Mouse (Mus musculus): ENCODE data around the gene Pbx1. TPM values are rescaled to one million over a fixed set of nuclear protein-coding genes. Genes with fewer than 3 reads are reported as not detected.
"Not testable (repeated sequence)": the region's sequence is repeated elsewhere in the genome, so short reads cannot be mapped to it uniquely, and the experiment has no call there.

Pbx1 gene
- 6.1 and 8.1 TPM in 2 replicates for total RNA-seq (2014; rRNA removed)
- 7.7 and 9.9 TPM in 2 replicates for polyA plus RNA-seq (2012; rRNA removed)

DNA sequence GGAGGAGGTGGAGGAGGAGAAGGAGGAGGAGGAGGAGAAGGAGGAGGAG lies at the start of gene Pbx1:
TSS of gene Pbx1 (minus strand) at position 39 of the 49 bp plus-strand sequence.
- DNase-seq (ENCODE audit: extremely low read depth, low read depth, low spot score); H3K27me3 ChIP-seq (ENCODE audit: control insufficient read depth, insufficient read depth, low read length); H3K36me3 ChIP-seq (ENCODE audit: control insufficient read depth, insufficient read depth, low read length); H3K4me1 ChIP-seq (ENCODE audit: control insufficient read depth, insufficient read depth, low read length); H3K79me2 ChIP-seq (ENCODE audit: control insufficient read depth, insufficient read depth, low read length): not testable (repeated sequence)
- peak within 1 kb of the TSS; percentile 78 for H3K27ac ChIP-seq (replicated peaks; ENCODE audit: insufficient read depth, low read depth, low read length)
- H3K9ac ChIP-seq (ENCODE audit: low read depth, low read length) = peak within 1 kb of the TSS; percentile 76
- H3K4me3 ChIP-seq (ENCODE audit: insufficient read depth, low read depth, low read length) = peak within 1 kb of the TSS; percentile 76

DNA sequence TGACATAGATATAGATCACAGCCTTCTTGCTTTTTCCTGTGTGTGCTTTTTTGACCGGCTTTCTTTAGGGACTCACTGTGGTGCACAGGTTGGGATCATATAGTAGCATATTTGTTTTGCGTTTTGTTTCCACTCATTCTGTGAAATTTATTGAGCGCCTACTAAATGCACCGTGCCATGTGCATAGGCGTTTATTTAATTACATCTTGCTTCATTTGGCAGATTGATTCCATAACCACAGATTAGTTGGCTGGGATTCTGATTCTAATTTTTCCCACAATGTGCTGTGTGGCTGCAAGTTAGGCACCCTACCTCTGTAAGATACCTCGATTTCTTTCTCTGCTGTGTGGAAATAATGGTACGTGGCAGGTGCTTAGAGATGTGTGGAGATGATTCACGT lies 47.6 kb upstream of the Pbx1 start:
- Histone ChIP-seq H3K36me3 (ENCODE audit: control insufficient read depth, insufficient read depth, low read length) (no peaks in the 10 kb centered on the region), H3K79me2 (ENCODE audit: control insufficient read depth, insufficient read depth, low read length) (no peaks in the 10 kb centered on the region), H3K4me1 (ENCODE audit: control insufficient read depth, insufficient read depth, low read length) (peaks cover 3% of the 10 kb centered on the region), H3K9ac (ENCODE audit: low read depth, low read length) (no peak overlapping the region), H3K27me3 (ENCODE audit: control insufficient read depth, insufficient read depth, low read length) (no peaks in the 10 kb centered on the region), H3K27ac (replicated peaks; ENCODE audit: insufficient read depth, low read depth, low read length) (no peak overlapping the region), H3K4me3 (ENCODE audit: insufficient read depth, low read depth, low read length) (no peak overlapping the region)
- WGBS = 89% methylated on average over 8 of the region's 8 CpGs
- no peak for DNase-seq (ENCODE audit: extremely low read depth, low read depth, low spot score)
- TF ChIP-seq POLR2A (IDR thresholded peaks at IDR 0.05; ENCODE audit: extremely low read depth, insufficient read depth, low read length) (no peak), CTCF (IDR thresholded peaks at IDR 0.05; ENCODE audit: low read depth, low read length) (no peak)

- no peak overlapping the region for H3K4me3 ChIP-seq (ENCODE audit: insufficient read depth, low read depth, low read length)
- H3K27ac ChIP-seq (replicated peaks; ENCODE audit: insufficient read depth, low read depth, low read length) = no peak overlapping the region
- H3K36me3 ChIP-seq (ENCODE audit: control insufficient read depth, insufficient read depth, low read length) = no peaks in the 10 kb centered on the region
- no peaks in the 10 kb centered on the region for H3K27me3 ChIP-seq (ENCODE audit: control insufficient read depth, insufficient read depth, low read length)
- DNase-seq (ENCODE audit: extremely low read depth, low read depth, low spot score) = no peak
- TF ChIP-seq POLR2A (IDR thresholded peaks at IDR 0.05; ENCODE audit: extremely low read depth, insufficient read depth, low read length) = no peak
- no peak for TF ChIP-seq CTCF (IDR thresholded peaks at IDR 0.05; ENCODE audit: low read depth, low read length)
- H3K4me1 ChIP-seq (ENCODE audit: control insufficient read depth, insufficient read depth, low read length) = peaks cover 3% of the 10 kb centered on the region
- H3K79me2 ChIP-seq (ENCODE audit: control insufficient read depth, insufficient read depth, low read length) = no peaks in the 10 kb centered on the region
- H3K9ac ChIP-seq (ENCODE audit: low read depth, low read length) = no peak overlapping the region
- WGBS = 69% methylated on average over 2 of the region's 2 CpGs
Observed at GRCm38 (mm10) chr1:168478829-168479228, 46.8 kb upstream of the Pbx1 start.

DNA sequence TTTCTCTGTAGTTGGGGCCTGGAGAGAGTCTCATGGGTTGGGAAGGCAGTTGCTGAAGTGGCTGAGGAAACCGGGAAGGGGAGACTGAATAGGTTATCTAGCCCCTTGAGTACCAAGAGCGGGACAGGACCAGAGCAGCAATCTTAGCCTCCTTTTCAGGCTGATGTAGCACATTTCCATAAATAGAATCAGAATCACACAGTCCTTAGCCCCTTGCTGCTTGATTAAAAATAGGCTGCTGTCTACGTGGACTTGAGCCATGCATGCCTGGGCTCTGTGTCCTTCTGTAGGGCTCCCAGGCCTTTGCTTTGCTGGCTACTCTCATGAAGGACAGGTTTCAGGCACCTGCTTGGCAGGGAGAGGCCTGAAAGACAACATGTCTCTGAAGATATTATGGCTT lies 44.8 kb upstream of the Pbx1 start:
- H3K4me1 ChIP-seq (ENCODE audit: control insufficient read depth, insufficient read depth, low read length) = peaks cover 5% of the 10 kb centered on the region
- no peak overlapping the region for H3K4me3 ChIP-seq (ENCODE audit: insufficient read depth, low read depth, low read length)
- no peaks in the 10 kb centered on the region for H3K36me3 ChIP-seq (ENCODE audit: control insufficient read depth, insufficient read depth, low read length)
- no peak for TF ChIP-seq CTCF (IDR thresholded peaks at IDR 0.05; ENCODE audit: low read depth, low read length)
- TF ChIP-seq POLR2A (IDR thresholded peaks at IDR 0.05; ENCODE audit: extremely low read depth, insufficient read depth, low read length) = no peak
- no peak overlapping the region for H3K9ac ChIP-seq (ENCODE audit: low read depth, low read length)
- no peaks in the 10 kb centered on the region for H3K79me2 ChIP-seq (ENCODE audit: control insufficient read depth, insufficient read depth, low read length)
- no peak for DNase-seq (ENCODE audit: extremely low read depth, low read depth, low spot score)
- 76% methylated on average over 3 of the region's 3 CpGs for WGBS
- H3K27me3 ChIP-seq (ENCODE audit: control insufficient read depth, insufficient read depth, low read length) = no peaks in the 10 kb centered on the region
- no peak overlapping the region for H3K27ac ChIP-seq (replicated peaks; ENCODE audit: insufficient read depth, low read depth, low read length)

DNA sequence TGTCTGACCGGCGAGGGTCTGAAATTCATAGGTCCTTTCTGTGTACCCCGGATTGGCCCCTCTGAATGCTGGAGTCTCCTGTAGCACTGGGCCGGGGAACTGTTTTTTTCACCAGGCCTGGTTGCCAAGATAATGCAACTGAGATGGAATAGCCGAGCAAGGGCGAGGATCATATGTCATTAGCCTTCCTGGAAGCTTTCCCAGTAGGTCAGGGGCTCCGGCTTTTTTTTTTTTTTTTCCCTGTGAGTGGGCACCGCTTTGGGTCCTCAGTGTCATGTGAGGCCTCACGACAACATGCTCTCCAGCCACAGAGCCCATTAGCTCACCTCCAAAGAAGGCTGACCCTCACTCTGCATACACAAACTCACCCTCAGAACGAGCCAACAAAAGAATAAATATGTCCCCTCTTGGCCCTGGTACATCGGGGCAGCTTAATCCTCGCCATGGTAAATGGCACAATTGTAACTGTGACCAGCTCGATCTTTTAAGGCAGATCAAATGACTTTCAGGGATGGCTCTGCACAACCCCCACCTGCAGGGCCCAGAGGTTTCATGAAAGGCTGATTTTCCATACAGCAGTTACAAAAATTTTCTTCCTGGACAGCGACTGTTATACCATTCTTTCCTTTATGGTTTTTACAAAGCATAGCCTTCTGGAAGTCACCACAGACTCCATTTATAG lies 44.3 kb upstream of the Pbx1 start:
- H3K4me1 ChIP-seq (ENCODE audit: control insufficient read depth, insufficient read depth, low read length) = peaks cover 5% of the 10 kb centered on the region
- no peak overlapping the region for H3K27ac ChIP-seq (replicated peaks; ENCODE audit: insufficient read depth, low read depth, low read length)
- no peak overlapping the region for H3K4me3 ChIP-seq (ENCODE audit: insufficient read depth, low read depth, low read length)
- no peak overlapping the region for H3K9ac ChIP-seq (ENCODE audit: low read depth, low read length)
- no peaks in the 10 kb centered on the region for H3K27me3 ChIP-seq (ENCODE audit: control insufficient read depth, insufficient read depth, low read length)
- TF ChIP-seq CTCF (IDR thresholded peaks at IDR 0.05; ENCODE audit: low read depth, low read length) (no peak), POLR2A (IDR thresholded peaks at IDR 0.05; ENCODE audit: extremely low read depth, insufficient read depth, low read length) (no peak)
- no peaks in the 10 kb centered on the region for H3K36me3 ChIP-seq (ENCODE audit: control insufficient read depth, insufficient read depth, low read length)
- no peaks in the 10 kb centered on the region for H3K79me2 ChIP-seq (ENCODE audit: control insufficient read depth, insufficient read depth, low read length)
- WGBS = 34% methylated on average over 14 of the region's 14 CpGs
- DNase-seq (ENCODE audit: extremely low read depth, low read depth, low spot score) = peak; percentile 60

GRCm38 (mm10) chr1:168475579-168476208 lies 43.6 kb upstream of the Pbx1 start:
- TF ChIP-seq CTCF (IDR thresholded peaks at IDR 0.05; ENCODE audit: low read depth, low read length) (no peak), POLR2A (IDR thresholded peaks at IDR 0.05; ENCODE audit: extremely low read depth, insufficient read depth, low read length) (no peak)
- Histone ChIP-seq H3K9ac (ENCODE audit: low read depth, low read length) (no peak overlapping the region), H3K79me2 (ENCODE audit: control insufficient read depth, insufficient read depth, low read length) (no peaks in the 10 kb centered on the region), H3K27ac (replicated peaks; ENCODE audit: insufficient read depth, low read depth, low read length) (no peak overlapping the region), H3K4me1 (ENCODE audit: control insufficient read depth, insufficient read depth, low read length) (peaks cover 5% of the 10 kb centered on the region), H3K27me3 (ENCODE audit: control insufficient read depth, insufficient read depth, low read length) (no peaks in the 10 kb centered on the region), H3K4me3 (ENCODE audit: insufficient read depth, low read depth, low read length) (no peak overlapping the region), H3K36me3 (ENCODE audit: control insufficient read depth, insufficient read depth, low read length) (no peaks in the 10 kb centered on the region)
- 58% methylated on average over 17 of the region's 17 CpGs for WGBS
- peak; percentile 70 for DNase-seq (ENCODE audit: extremely low read depth, low read depth, low spot score)
